Mouse (Mus musculus) MEL (cell line): ENCODE data around the gene Lhfpl2.

Experiments used
- CHD2 ChIP-seq: IDR thresholded peaks from 2 replicates; pipeline ENCODE4 v1.6.1; 2011; ENCODE audit warnings: low read length, improper control_type of control experiment
- CTCF ChIP-seq, 3 experiments: IDR thresholded peaks in 2 of 3; conservative IDR thresholded peaks in 1 of 3; 2 replicates each; pipeline ENCODE4 v1.5.1; 2011 to 2012; ENCODE audit warnings: low read length in 3 of 3, low read depth in 2 of 3, mild to moderate bottlenecking in 2 of 3, improper control_type of control experiment in 1 of 3, inconsistent platforms in 1 of 3, mixed read lengths in 1 of 3, moderate library complexity in 1 of 3; ENCODE audit not compliant: control insufficient read depth in 1 of 3, insufficient read depth in 1 of 3, poor library complexity in 1 of 3, severe bottlenecking in 1 of 3
- GATA1 ChIP-seq: IDR thresholded peaks from 2 replicates; pipeline ENCODE4 v1.6.1; 2011; ENCODE audit warnings: low read depth, low read length, improper control_type of control experiment
- HCFC1 ChIP-seq: IDR thresholded peaks from 2 replicates; pipeline ENCODE4 v1.6.1; 2012; ENCODE audit warnings: low read depth, mild to moderate bottlenecking, inconsistent platforms, low read length, improper control_type of control experiment, moderate library complexity
- POLR2A ChIP-seq, 2 experiments: IDR thresholded peaks; 2 replicates each; pipeline ENCODE4 v1.6.1; 2011 to 2012; ENCODE audit warnings: low read length in 2 of 2, mild to moderate bottlenecking in 2 of 2, control low read depth in 1 of 2, improper control_type of control experiment in 1 of 2, low read depth in 1 of 2, moderate library complexity in 1 of 2; ENCODE audit not compliant: control insufficient read depth in 1 of 2, insufficient read depth in 1 of 2, poor library complexity in 1 of 2

GRCm38 (mm10) chr13:94068308-94068707 is 10.7 kb downstream of the Lhfpl2 start:
- TF ChIP-seq GATA1 (no peak), CHD2 (no peak), HCFC1 (no peak), CTCF (IDR thresholded peaks at IDR 0.05 in 2 of 3, conservative IDR thresholded peaks at IDR 0.05 in 1 of 3; ENCODE audit: control insufficient read depth in 1 of 3, insufficient read depth in 1 of 3, low read depth in 2 of 3, low read length in 3 of 3, poor library complexity in 1 of 3, severe bottlenecking in 1 of 3) (no peak), POLR2A (IDR thresholded peaks at IDR 0.05; ENCODE audit: control insufficient read depth in 1 of 2, insufficient read depth in 1 of 2, low read depth in 1 of 2, low read length in 2 of 2, poor library complexity in 1 of 2) (no peak)
